Mouse (Mus musculus) intestine, postnatal 0 days (tissue): ENCODE measurements around the gene Lcp2. TPM values are rescaled to one million over a fixed set of nuclear protein-coding genes. Genes with fewer than 3 reads are reported as not detected.

Experiments
- ATAC-seq: fragments of 200-750 bp; cut with Nextera tagmentation; 2 replicates; pipeline ENCODE4 v1.8.0; 2017; ENCODE audit warnings: mild to moderate bottlenecking, moderate TSS enrichment, moderate library complexity
- H3K27ac ChIP-seq: fragments of 300-500 bp; sonication (generic); 2 replicates; pipeline ENCODE4 v1.5.1; 2014; ENCODE audit warnings: mild to moderate bottlenecking, low read depth, low read length, moderate library complexity
- H3K27me3 ChIP-seq: fragments of 300-500 bp; sonication (generic); replicated peaks from 2 replicates; pipeline ENCODE4 v1.6.1; 2014; ENCODE audit warnings: low read length, mixed read lengths; ENCODE audit not compliant: control insufficient read depth, insufficient read depth
- H3K36me3 ChIP-seq: fragments of 300-500 bp; sonication (generic); 2 replicates; pipeline ENCODE4 v1.6.1; 2014; ENCODE audit warnings: mild to moderate bottlenecking, moderate library complexity; ENCODE audit not compliant: control insufficient read depth, insufficient read depth
- H3K4me1 ChIP-seq: fragments of 300-500 bp; sonication (generic); replicated peaks from 2 replicates; pipeline ENCODE4 v1.6.1; 2014; ENCODE audit warnings: antibody characterized with exemption, low read length, mixed read lengths; ENCODE audit not compliant: control insufficient read depth, insufficient read depth
- H3K4me2 ChIP-seq: fragments of 300-500 bp; sonication (generic); replicated peaks from 2 replicates; pipeline ENCODE4 v1.6.1; 2014; ENCODE audit warnings: low read depth, mild to moderate bottlenecking, moderate library complexity
- H3K4me3 ChIP-seq: fragments of 300-500 bp; sonication (generic); 2 replicates; pipeline ENCODE4 v1.5.1; 2014; ENCODE audit warnings: low read depth, low read length
- H3K9ac ChIP-seq: fragments of 300-500 bp; sonication (generic); 2 replicates; pipeline ENCODE4 v1.6.1; 2014; ENCODE audit warnings: mild to moderate bottlenecking, low read depth, low read length
- H3K9me3 ChIP-seq: fragments of 300-500 bp; sonication (generic); 2 replicates; pipeline ENCODE4 v1.6.1; 2016; ENCODE audit warnings: mixed run types; ENCODE audit not compliant: control insufficient read depth
- CTCF ChIP-seq: sonication (generic); IDR thresholded peaks from 2 replicates; pipeline ENCODE4 v1.5.1; 2016; ENCODE audit warnings: low read depth, mild to moderate bottlenecking, control low read depth, antibody characterized with exemption, moderate library complexity
- WGBS: fragments of 180-500 bp; shearing (Covaris S2); extraction: QIAGEN DNeasy Blood & Tissue Kit; methylation state at CpG from one replicate; pipeline ENCODE4 v1.1.7; 2014; 5-methylcytosine and 5-hydroxymethylcytosine counted together
- polyA plus RNA-seq: library from polyadenylated mRNA; unstranded; fragments of >200 nt; fragmentation: Nextera tagmentation; extraction: Ambion mirVana; gene quantifications from 2 replicates; pipeline ENCODE4 v1.2.1, GENCODE M21; 2015

The Lcp2 gene
- 2.0 and 3.1 TPM in 2 replicates for polyA plus RNA-seq

GRCm38 (mm10) chr11:34046767-34047541 lies at the start of gene Lcp2:
Gene Lcp2, plus strand, starts transcription at chr11:34046920.
- no peak for ATAC-seq
- Histone ChIP-seq H3K4me3 (no peak within 1 kb of the TSS), H3K4me1 (no peaks in the 10 kb centered on the region), H3K9ac (no peak within 1 kb of the TSS), H3K36me3 (no peaks in the 10 kb centered on the region), H3K27ac (no peak within 1 kb of the TSS), H3K4me2 (no peak within 1 kb of the TSS), H3K27me3 (no peaks in the 10 kb centered on the region), H3K9me3 (no peaks in the 10 kb centered on the region)
- no peak for TF ChIP-seq CTCF
- WGBS = 77% methylated on average over 6 of the region's 6 CpGs

GRCm38 (mm10) chr11:33998244-33998643 lies 48.5 kb upstream of the Lcp2 start:
- H3K4me1 ChIP-seq = no peaks in the 10 kb centered on the region
- no peak overlapping the region for H3K4me2 ChIP-seq
- no peak overlapping the region for H3K9ac ChIP-seq
- no peak for ATAC-seq
- no peak overlapping the region for H3K4me3 ChIP-seq
- no peak overlapping the region for H3K27ac ChIP-seq
- H3K36me3 ChIP-seq = no peaks in the 10 kb centered on the region
- no peaks in the 10 kb centered on the region for H3K27me3 ChIP-seq
- no peaks in the 10 kb centered on the region for H3K9me3 ChIP-seq
- TF ChIP-seq CTCF = no peak
- 75% methylated on average over 10 of the region's 10 CpGs for WGBS

- 82% methylated on average over 3 of the region's 3 CpGs for WGBS
- no peaks in the 10 kb centered on the region for H3K27me3 ChIP-seq
- no peaks in the 10 kb centered on the region for H3K9me3 ChIP-seq
- H3K4me1 ChIP-seq = no peaks in the 10 kb centered on the region
- H3K4me3 ChIP-seq = no peak overlapping the region
- no peak overlapping the region for H3K27ac ChIP-seq
- H3K36me3 ChIP-seq = no peaks in the 10 kb centered on the region
- H3K9ac ChIP-seq = no peak overlapping the region
- no peak overlapping the region for H3K4me2 ChIP-seq
- no peak for ATAC-seq
- TF ChIP-seq CTCF = no peak
Observed at GRCm38 (mm10) chr11:34000416-34000815, 46.3 kb upstream of the Lcp2 start.

GRCm38 (mm10) chr11:34001938-34002592 lies 44.7 kb upstream of the Lcp2 start:
- Histone ChIP-seq H3K27me3 (no peaks in the 10 kb centered on the region), H3K27ac (no peak overlapping the region), H3K4me3 (no peak overlapping the region), H3K9ac (no peak overlapping the region), H3K9me3 (no peaks in the 10 kb centered on the region), H3K4me1 (no peaks in the 10 kb centered on the region), H3K4me2 (no peak overlapping the region), H3K36me3 (no peaks in the 10 kb centered on the region)
- no peak for ATAC-seq
- TF ChIP-seq CTCF = peak; percentile 76
- 6% methylated on average over 5 of the region's 5 CpGs for WGBS

- no peak for TF ChIP-seq CTCF
- no peak for ATAC-seq
- Histone ChIP-seq H3K4me3 (no peak overlapping the region), H3K27ac (no peak overlapping the region), H3K4me2 (no peak overlapping the region), H3K27me3 (no peaks in the 10 kb centered on the region), H3K9ac (no peak overlapping the region), H3K36me3 (no peaks in the 10 kb centered on the region), H3K9me3 (no peaks in the 10 kb centered on the region), H3K4me1 (no peaks in the 10 kb centered on the region)
- WGBS = 76% methylated on average over 5 of the region's 5 CpGs
Observed at GRCm38 (mm10) chr11:34002593-34002965, 44.1 kb upstream of the Lcp2 start.

- Histone ChIP-seq H3K27ac (no peak overlapping the region), H3K27me3 (no peaks in the 10 kb centered on the region), H3K4me2 (no peak overlapping the region), H3K9ac (no peak overlapping the region), H3K9me3 (no peaks in the 10 kb centered on the region), H3K4me3 (no peak overlapping the region), H3K36me3 (no peaks in the 10 kb centered on the region), H3K4me1 (no peaks in the 10 kb centered on the region)
- ATAC-seq = no peak
- WGBS = 85% methylated on average over 2 of the region's 2 CpGs
- TF ChIP-seq CTCF = no peak
Observed at GRCm38 (mm10) chr11:34007616-34008015, 39.1 kb upstream of the Lcp2 start.
